Mouse (Mus musculus) stomach, postnatal 0 days (tissue): ENCODE data around the gene Rab14. TPM values are rescaled to one million over a fixed set of nuclear protein-coding genes. Genes with fewer than 3 reads are reported as not detected.

Experiments used
- ATAC-seq: fragments of 200-750 bp; cut with Nextera tagmentation; 2 replicates; pipeline ENCODE4 v1.8.0; 2017; ENCODE audit not compliant: low FRiP score, low TSS enrichment
- DNase-seq: peaks from one replicate; pipeline ENCODE4 v3.0.0-alpha.2; 2016; ENCODE audit warnings: low spot score
- H3K27ac ChIP-seq: fragments of 300-500 bp; sonication (generic); replicated peaks from 2 replicates; pipeline ENCODE4 v1.5.1; 2014; ENCODE audit warnings: mild to moderate bottlenecking, control low read depth
- H3K27me3 ChIP-seq: fragments of 300-500 bp; sonication (generic); 2 replicates; pipeline ENCODE4 v1.6.1; 2014; ENCODE audit warnings: low read length; ENCODE audit not compliant: control insufficient read depth, insufficient read depth
- H3K36me3 ChIP-seq: fragments of 300-500 bp; sonication (generic); 2 replicates; pipeline ENCODE4 v1.6.1; 2014; ENCODE audit warnings: low read length, mixed read lengths; ENCODE audit not compliant: control insufficient read depth, insufficient read depth
- H3K4me1 ChIP-seq: fragments of 300-500 bp; sonication (generic); replicated peaks from 2 replicates; pipeline ENCODE4 v1.6.1; 2014; ENCODE audit warnings: antibody characterized with exemption; ENCODE audit not compliant: control insufficient read depth, insufficient read depth
- H3K4me2 ChIP-seq: fragments of 300-500 bp; sonication (generic); replicated peaks from 2 replicates; pipeline ENCODE4 v1.6.1; 2014; ENCODE audit warnings: low read depth, mild to moderate bottlenecking, control low read depth, moderate library complexity
- H3K4me3 ChIP-seq: fragments of 300-500 bp; sonication (generic); 2 replicates; pipeline ENCODE4 v1.5.1; 2014; ENCODE audit warnings: low read depth, low read length, control low read depth
- H3K9ac ChIP-seq: fragments of 300-500 bp; sonication (generic); 2 replicates; pipeline ENCODE4 v1.6.1; 2014; ENCODE audit warnings: mild to moderate bottlenecking, low read length, control low read depth, mixed read lengths
- H3K9me3 ChIP-seq: fragments of 300-500 bp; sonication (generic); 2 replicates; pipeline ENCODE4 v1.6.1; 2016; ENCODE audit warnings: low read length; ENCODE audit not compliant: control insufficient read depth
- CTCF ChIP-seq: IDR thresholded peaks from 2 replicates; pipeline ENCODE4 v1.5.1; 2016; ENCODE audit warnings: antibody characterized with exemption, low read depth, mild to moderate bottlenecking, moderate library complexity
- EP300 ChIP-seq: optimal IDR thresholded peaks from 2 replicates; pipeline ENCODE3; 2016; ENCODE audit warnings: antibody characterized with exemption
- WGBS: fragments of 180-500 bp; shearing (Covaris S2); extraction: QIAGEN DNeasy Blood & Tissue Kit; methylation state at CpG from one replicate; pipeline ENCODE4 v1.1.7; 2014; 5-methylcytosine and 5-hydroxymethylcytosine counted together
- polyA plus RNA-seq: library from polyadenylated mRNA; unstranded; fragments of >200 nt; fragmentation: Nextera tagmentation; extraction: Ambion mirVana; gene quantifications from 2 replicates; pipeline ENCODE4 v1.2.1, GENCODE M21; 2015

Rab14 gene
- polyA plus RNA-seq, 1 experiment from 2014 or later = 350 TPM

DNA sequence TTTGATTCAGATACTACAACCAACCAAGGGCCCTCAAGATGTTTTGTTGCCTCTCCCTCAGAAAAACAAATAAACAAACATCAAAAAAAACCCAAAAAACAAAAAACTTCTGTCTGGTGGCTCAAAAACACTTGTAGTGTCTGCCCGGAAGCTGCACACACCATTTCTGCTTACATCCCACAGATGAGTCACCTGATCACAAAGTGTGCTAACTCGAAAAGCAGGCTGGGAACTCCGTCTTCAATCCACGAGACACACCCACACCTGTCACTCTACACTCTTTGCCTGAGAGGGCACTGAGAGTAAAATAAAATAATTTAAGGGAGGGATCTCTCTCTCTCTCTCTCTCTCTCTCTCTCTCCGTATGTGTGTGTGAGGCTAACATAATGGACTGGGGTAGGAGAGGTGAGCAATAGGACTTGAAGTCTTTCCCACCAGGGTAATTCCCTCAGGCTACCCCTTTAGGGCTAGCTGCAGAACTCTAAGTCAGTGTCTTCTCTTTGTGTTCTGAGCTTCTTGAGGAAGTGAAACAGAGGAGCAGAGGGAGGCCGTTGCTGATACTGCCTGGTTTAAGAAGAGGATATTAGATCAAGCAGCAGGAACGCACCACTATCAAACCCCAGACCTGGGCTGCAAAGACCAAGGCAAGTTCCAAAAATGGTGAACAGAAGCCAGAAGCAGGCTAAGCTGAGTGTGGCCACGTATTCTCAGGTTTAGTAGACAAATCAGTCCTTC lies 8.2 kb upstream of the Rab14 start:
- Histone ChIP-seq H3K9me3 (no peaks in the 10 kb centered on the region), H3K4me3 (no peak overlapping the region), H3K4me2 (no peak overlapping the region), H3K36me3 (no peaks in the 10 kb centered on the region), H3K4me1 (no peaks in the 10 kb centered on the region), H3K27ac (no peak overlapping the region), H3K27me3 (no peaks in the 10 kb centered on the region), H3K9ac (no peak overlapping the region)
- ATAC-seq = 0 out of 2 replicates have a peak, but pooled peaks have one; percentile 25
- WGBS = 51% methylated on average over 8 of the region's 8 CpGs
- DNase-seq = no peak
- no peak for TF ChIP-seq CTCF
- no peak for TF ChIP-seq EP300

DNA sequence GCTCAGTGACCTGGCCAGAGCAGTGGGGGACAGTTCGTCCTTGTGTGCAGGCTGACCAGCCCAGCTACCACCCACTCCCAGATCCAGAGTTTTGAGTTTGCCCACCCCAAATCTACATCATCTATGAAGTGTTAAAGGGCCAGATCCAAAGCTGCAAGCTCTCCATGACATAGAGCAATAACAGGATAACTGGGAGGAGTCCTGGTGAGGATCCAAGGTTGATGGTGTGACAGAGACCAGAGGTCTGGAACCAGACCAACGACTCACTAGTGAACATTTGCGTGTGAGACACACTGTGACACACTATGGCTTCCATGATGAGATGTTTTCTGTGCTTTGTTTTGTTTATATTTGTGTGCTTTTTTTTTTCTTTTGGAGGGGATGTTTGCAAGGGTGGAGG lies 7.1 kb upstream of the Rab14 start:
- H3K4me1 ChIP-seq = no peaks in the 10 kb centered on the region
- H3K36me3 ChIP-seq = no peaks in the 10 kb centered on the region
- no peak overlapping the region for H3K27ac ChIP-seq
- TF ChIP-seq CTCF = no peak
- no peak for TF ChIP-seq EP300
- no peak overlapping the region for H3K9ac ChIP-seq
- H3K27me3 ChIP-seq = no peaks in the 10 kb centered on the region
- no peak overlapping the region for H3K4me3 ChIP-seq
- H3K9me3 ChIP-seq = no peaks in the 10 kb centered on the region
- no peak for DNase-seq
- no peak for ATAC-seq
- H3K4me2 ChIP-seq = no peak overlapping the region
- WGBS = 66% methylated on average over 3 of the region's 3 CpGs

DNA sequence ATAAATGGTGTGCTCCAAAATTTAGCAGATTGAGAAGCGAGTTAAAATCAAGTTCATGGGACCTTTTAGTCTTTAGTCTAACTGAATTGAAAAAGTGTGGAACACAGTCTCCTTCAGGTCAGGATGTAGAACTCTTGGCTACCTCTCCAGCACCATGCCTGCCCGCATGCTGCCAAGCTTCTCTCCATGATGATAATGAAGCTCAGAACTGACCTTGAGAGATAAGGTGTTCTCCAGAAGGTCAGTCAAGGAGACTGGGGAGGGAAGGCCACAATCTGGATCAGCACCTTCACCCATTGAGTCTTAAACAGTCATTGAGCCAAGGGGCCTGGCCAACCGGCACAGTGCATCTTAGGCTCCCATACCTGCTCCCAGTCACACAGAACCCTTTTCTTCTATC lies 5.8 kb upstream of the Rab14 start:
- ATAC-seq (no peak), DNase-seq (no peak)
- H3K9ac ChIP-seq = no peak overlapping the region
- no peaks in the 10 kb centered on the region for H3K27me3 ChIP-seq
- no peak overlapping the region for H3K27ac ChIP-seq
- no peaks in the 10 kb centered on the region for H3K9me3 ChIP-seq
- WGBS = 86% methylated on average over 3 of the region's 3 CpGs
- no peak for TF ChIP-seq CTCF
- TF ChIP-seq EP300 = no peak
- no peaks in the 10 kb centered on the region for H3K36me3 ChIP-seq
- H3K4me3 ChIP-seq = no peak overlapping the region
- no peaks in the 10 kb centered on the region for H3K4me1 ChIP-seq
- no peak overlapping the region for H3K4me2 ChIP-seq

- ATAC-seq = no peak
- H3K27me3 ChIP-seq = no peaks in the 10 kb centered on the region
Observed at GRCm38 (mm10) chr2:35203729-35204128, 2.8 kb upstream of the Rab14 start.

GRCm38 (mm10) chr2:35199971-35200897 lies 686 bp downstream of the Rab14 start:
- WGBS = under 1% methylated on average over 72 of the region's 90 CpGs
- peak; percentile 52 for DNase-seq
- no peak for TF ChIP-seq CTCF

More at GRCm38 (mm10) chr2:35203729-35204128, 2.8 kb upstream of the Rab14 start:
- H3K4me2 ChIP-seq = no peak overlapping the region
- H3K9me3 ChIP-seq = no peaks in the 10 kb centered on the region
- no peak for DNase-seq
- H3K27ac ChIP-seq = no peak overlapping the region
- H3K9ac ChIP-seq = no peak overlapping the region
- no peak for TF ChIP-seq CTCF
- TF ChIP-seq EP300 = no peak
- H3K36me3 ChIP-seq = no peaks in the 10 kb centered on the region
- no peak overlapping the region for H3K4me3 ChIP-seq
- H3K4me1 ChIP-seq = no peaks in the 10 kb centered on the region

DNA sequence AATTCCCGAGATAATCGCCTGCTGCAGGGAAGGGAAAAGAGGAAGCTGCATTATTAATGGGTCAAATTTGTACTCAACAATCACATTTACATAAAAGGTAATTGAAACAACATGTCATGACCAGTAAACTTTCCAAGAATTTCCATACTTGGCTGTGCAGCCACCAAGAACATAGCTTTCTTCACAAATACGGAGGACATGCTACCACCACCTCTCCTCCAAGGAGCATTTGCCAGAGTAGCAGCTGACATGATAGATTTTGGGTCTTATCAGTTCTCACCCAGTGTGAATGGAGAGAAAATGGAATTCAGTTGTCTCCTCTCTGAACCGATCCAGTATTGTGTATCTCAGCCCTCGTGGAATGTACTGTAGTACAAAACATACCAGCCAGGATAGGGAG lies 1.4 kb downstream of the Rab14 start:
- Histone ChIP-seq H3K27ac (peak overlapping the region; percentile 99), H3K9ac (peak overlapping the region; percentile 99), H3K4me1 (no peaks in the 10 kb centered on the region), H3K4me2 (peak overlapping the region; percentile 76), H3K27me3 (no peaks in the 10 kb centered on the region), H3K36me3 (no peaks in the 10 kb centered on the region), H3K9me3 (no peaks in the 10 kb centered on the region), H3K4me3 (peak overlapping the region; percentile 98)
- TF ChIP-seq CTCF (no peak), EP300 (no peak)
- ATAC-seq (no peak), DNase-seq (no peak)
- WGBS = 3% methylated on average over 5 of the region's 5 CpGs

More at GRCm38 (mm10) chr2:35199971-35200897, 686 bp downstream of the Rab14 start:
- peak overlapping the region; percentile 76 for H3K4me2 ChIP-seq
- peak; percentile 79 for ATAC-seq
- H3K27me3 ChIP-seq = no peaks in the 10 kb centered on the region
- H3K4me1 ChIP-seq = no peaks in the 10 kb centered on the region
- peak overlapping the region; percentile 99 for H3K27ac ChIP-seq
- H3K9me3 ChIP-seq = no peaks in the 10 kb centered on the region
- H3K9ac ChIP-seq = peak overlapping the region; percentile 99
- peak overlapping the region; percentile 98 for H3K4me3 ChIP-seq
- no peaks in the 10 kb centered on the region for H3K36me3 ChIP-seq
